Mouse (Mus musculus): ENCODE measurements around the gene Saa4.
"Not testable (repeated sequence)": the region's sequence is repeated elsewhere in the genome, so short reads cannot be mapped to it uniquely, and the experiment has no call there.

The Saa4 gene

GRCm38 (mm10) chr7:46732458-46732857 lies at the start of gene Saa4:
Gene Saa4, minus strand, starts transcription at chr7:46732603.
- DNase-seq (ENCODE audit: extremely low read depth, insufficient read length, low spot score), result no peak

GRCm38 (mm10) chr7:46770706-46771105 lies 38.3 kb upstream of the Saa4 start:
- DNase-seq (ENCODE audit: extremely low read depth, insufficient read length, low spot score), result peak; percentile 18

GRCm38 (mm10) chr7:46768451-46768850 lies 36.0 kb upstream of the Saa4 start:
- no peak for DNase-seq (ENCODE audit: extremely low read depth, insufficient read length, low spot score)

- DNase-seq (ENCODE audit: extremely low read depth, insufficient read length, low spot score), result no peak
Measured at GRCm38 (mm10) chr7:46767371-46767770, 35.0 kb upstream of the Saa4 start.

- DNase-seq (ENCODE audit: extremely low read depth, insufficient read length, low spot score), result no peak
Measured at GRCm38 (mm10) chr7:46764672-46765071, 32.3 kb upstream of the Saa4 start.

- DNase-seq (ENCODE audit: extremely low read depth, insufficient read length, low spot score), result no peak
Measured at GRCm38 (mm10) chr7:46762601-46763000, 30.2 kb upstream of the Saa4 start.

DNA sequence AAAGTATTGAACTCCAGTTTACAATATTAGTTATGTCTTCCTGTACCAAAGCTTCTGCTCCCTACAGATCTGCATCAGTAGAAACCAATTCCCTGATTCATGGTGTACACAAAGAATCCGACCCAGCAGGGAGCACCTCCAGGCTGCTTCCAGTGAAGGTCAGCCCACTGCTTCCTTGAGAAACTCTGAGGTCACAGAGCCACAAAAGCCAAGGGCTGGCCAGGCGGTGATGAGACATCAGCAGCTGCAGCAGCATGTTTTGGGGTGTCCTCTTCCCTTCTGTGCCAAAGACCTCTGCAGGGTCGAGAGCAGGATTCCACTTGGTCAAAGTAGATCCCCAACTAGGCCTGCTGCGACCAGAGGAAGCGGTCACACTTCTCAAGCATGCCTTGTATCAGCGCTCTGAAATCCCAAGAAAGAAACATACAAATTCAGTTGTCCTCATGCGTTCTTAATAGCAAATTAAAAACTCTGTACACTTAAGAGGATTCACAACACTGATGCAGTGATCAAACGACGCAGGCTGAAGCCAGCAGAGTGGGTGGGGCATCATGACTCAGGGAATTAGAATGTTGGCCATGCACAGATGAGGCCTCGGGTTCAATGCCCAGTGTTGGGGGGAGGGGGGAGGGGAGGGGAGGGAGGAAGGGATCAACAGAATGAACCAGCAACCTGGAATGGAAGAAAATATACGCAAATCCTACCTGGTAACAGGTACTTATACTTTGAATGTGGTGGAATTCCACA lies 28.8 kb upstream of the Saa4 start:
- peak; percentile 61 for DNase-seq (ENCODE audit: extremely low read depth, insufficient read length, low spot score)

DNA sequence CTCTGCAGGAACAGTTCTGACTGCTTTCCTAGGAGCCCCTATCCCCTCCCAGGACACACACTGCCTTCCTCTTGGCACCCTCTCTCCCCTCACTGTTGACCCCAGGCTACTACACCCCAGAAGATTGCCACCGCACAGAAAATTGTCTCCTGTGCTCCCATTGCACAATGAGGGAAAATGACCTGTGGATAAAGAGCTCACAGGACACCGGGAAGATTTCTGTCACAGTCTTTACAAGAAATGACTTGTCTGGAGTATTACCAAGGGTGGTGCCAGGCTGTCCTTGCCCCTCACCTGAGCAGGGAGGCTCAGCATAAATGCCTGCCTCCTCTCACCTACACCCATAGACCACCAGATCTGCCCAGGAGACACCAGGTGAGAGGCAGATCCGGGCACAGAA lies 19.1 kb upstream of the Saa4 start, which contains the start of gene Saa2:
TSS of gene Saa2 (plus strand) at position 301 of the 400 bp plus-strand sequence.
- no peak for DNase-seq (ENCODE audit: extremely low read depth, insufficient read length, low spot score)

DNA sequence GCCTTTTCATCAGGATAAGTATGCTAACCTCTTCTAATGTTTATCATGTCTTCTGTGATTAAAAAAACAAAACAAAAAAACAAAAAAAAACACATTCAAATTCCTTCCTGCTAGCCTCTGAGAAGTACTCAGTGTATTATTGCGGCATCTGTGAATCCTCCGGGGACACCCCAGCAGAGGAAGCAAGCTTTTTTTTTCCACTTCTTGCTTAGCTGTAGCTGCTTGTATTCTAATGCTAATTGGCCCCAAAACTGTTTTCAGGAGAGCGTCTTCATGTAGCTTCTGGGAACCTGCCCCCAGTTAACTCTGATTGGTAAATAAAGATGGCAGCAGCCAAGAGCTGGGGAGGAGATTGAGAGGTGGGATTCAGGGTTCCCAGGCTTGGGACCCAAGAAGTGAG lies 16.1 kb upstream of the Saa4 start:
- DNase-seq (ENCODE audit: extremely low read depth, insufficient read length, low spot score), result no peak

DNA sequence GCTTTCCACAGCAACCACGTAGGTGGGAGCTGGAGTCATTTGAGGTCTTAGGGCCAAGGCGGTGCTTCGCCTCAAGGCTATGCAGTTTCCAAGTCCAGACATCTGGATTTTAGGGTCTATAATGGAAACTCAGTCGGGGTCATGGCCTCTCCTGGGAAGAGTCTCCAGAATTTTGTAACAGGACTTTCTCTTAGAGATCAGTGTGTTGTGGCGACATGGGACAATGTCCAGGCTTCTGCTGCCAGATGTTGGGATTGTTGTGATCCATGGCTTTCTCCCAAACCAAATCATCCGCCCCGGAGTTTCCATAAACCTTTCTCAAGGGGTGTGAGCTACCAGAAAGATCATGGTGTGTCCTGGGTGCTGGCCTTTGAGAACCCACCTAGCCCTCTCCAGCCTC lies 14.0 kb upstream of the Saa4 start:
- no peak for DNase-seq (ENCODE audit: extremely low read depth, insufficient read length, low spot score)

DNA sequence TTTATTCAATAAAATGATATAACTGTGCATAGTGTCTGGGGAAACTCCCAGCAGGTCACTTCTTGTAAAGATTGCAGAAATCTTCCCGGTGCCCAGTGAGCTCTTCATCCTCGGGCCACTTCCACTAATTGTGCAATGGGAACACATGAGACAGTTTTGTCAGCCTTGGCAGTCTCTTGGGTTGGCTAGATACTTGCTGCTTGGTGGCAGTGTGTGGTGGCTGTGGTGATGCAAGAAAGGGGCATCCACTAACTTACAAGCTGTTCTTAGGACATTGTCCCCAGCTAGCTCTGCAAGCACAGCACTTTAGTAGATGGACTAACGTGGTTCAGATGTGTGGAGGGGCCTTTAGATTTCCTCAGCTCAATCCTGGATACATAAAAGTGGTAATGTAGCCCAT lies 13.4 kb upstream of the Saa4 start:
- no peak for DNase-seq (ENCODE audit: extremely low read depth, insufficient read length, low spot score)

GRCm38 (mm10) chr7:46742880-46743279 lies 10.5 kb upstream of the Saa4 start, which contains the start of gene Saa1:
Gene Saa1, minus strand, starts transcription at chr7:46742980.
- DNase-seq (ENCODE audit: extremely low read depth, insufficient read length, low spot score), result not testable (repeated sequence)

DNA sequence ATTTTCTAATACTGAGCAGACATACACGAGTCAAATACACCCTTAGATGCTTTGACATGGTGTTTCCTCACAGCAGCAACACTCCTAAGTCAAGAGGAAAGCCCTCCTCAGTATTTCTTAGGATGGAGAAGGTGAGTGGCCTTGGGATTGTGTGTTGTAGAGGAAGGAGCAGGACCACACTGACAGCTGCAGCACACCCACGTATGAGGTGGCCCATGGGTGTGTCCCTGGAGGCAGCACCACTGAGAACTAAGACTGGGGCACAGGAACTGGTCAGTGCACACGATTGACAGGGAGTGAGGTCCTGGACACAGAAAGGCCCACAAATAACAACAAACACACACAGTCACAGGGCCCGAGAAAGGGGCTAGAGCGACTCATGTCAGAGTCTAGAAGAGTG lies 7.6 kb upstream of the Saa4 start:
- not testable (repeated sequence) for DNase-seq (ENCODE audit: extremely low read depth, insufficient read length, low spot score)

GRCm38 (mm10) chr7:46738561-46739460 lies 6.4 kb upstream of the Saa4 start:
- DNase-seq (ENCODE audit: extremely low read depth, insufficient read length, low spot score), result no peak

DNA sequence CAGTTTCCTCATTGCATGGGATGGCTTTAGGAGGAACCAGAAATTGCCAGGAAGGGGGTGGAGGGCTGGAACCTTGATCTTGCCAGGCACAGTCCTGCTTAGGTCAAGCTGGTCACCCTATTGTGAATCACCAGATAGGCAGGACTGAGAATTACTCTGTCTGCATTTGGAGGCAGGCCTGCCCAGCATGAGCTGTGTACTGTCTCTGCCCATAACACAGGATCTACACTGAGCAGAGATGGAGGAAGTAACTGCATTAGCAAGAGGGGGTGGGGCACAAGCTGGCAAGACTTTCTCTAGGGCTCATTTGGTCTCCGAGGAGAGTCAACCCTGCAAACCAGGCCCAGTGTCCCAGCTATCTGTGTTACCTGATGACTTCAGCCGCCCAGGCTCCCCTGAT lies 2.6 kb upstream of the Saa4 start:
- DNase-seq (ENCODE audit: extremely low read depth, insufficient read length, low spot score), result no peak

- no peak for DNase-seq (ENCODE audit: extremely low read depth, insufficient read length, low spot score)
Measured at GRCm38 (mm10) chr7:46727584-46727983, 4.8 kb downstream of the Saa4 start.

DNA sequence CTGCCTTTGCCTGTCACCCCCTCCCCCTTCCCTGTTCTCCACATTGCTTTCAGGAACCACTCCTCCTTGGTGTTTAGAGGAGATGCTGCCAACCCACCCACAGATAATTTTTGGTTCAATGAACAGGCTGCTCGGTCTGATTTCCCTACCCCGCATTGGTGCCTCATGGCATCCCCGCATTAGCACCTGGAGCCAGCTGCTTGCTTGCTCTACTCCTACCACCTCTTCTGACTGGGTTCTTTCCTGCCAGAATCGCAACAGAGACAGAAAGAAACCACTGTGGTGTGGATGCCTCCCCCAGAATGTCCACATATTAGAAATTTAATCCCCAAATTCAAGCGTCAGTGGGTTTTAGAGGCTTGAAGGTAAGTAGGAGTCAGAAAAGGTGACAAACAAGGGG lies 8.0 kb downstream of the Saa4 start:
- no peak for DNase-seq (ENCODE audit: extremely low read depth, insufficient read length, low spot score)

GRCm38 (mm10) chr7:46723849-46724248 lies 8.6 kb downstream of the Saa4 start:
- no peak for DNase-seq (ENCODE audit: extremely low read depth, insufficient read length, low spot score)

DNA sequence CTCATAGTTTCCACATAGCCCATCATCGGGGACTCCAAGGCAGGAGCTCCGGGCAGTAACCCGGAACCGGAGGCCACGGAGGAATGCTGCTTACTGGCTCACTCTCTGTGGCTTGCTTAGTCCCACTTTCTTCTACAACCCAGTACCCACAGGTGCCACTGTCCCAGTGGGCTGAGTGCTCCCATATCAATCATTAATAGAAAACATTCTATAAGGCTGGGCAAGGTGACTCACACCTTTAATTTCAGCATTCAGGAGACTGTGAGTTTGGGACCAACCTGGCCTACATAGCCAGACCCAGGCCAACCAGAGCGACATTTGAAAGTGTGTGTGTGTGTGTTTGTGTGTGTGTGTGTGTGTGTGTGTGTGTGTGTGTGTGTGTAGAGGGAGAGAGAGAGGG lies 9.0 kb downstream of the Saa4 start:
- DNase-seq (ENCODE audit: extremely low read depth, insufficient read length, low spot score), result no peak

- DNase-seq (ENCODE audit: extremely low read depth, insufficient read length, low spot score), result no peak
Measured at GRCm38 (mm10) chr7:46720460-46720859, 11.9 kb downstream of the Saa4 start.

GRCm38 (mm10) chr7:46719526-46719925 lies 12.9 kb downstream of the Saa4 start:
- no peak for DNase-seq (ENCODE audit: extremely low read depth, insufficient read length, low spot score)

Measured in 3134 (cell line).